Mouse (Mus musculus) ES-E14 (cell line): ENCODE results near the gene Rita1. TPM values are rescaled to one million over a fixed set of nuclear protein-coding genes. Genes with fewer than 3 reads are reported as not detected.

ENCODE experiments used
- DNase-seq: peaks from one replicate; pipeline ENCODE4 v3.0.0-alpha.2; 2013; ENCODE audit warnings: low read depth, low spot score
- H3K27ac ChIP-seq: 2 replicates; pipeline ENCODE4 v1.5.1; 2012; ENCODE audit warnings: low read depth, mild to moderate bottlenecking, low read length, moderate library complexity, mixed read lengths; ENCODE audit not compliant: poor library complexity, insufficient read depth, severe bottlenecking
- H3K36me3 ChIP-seq: 2 replicates; pipeline ENCODE4 v1.6.1; 2012; ENCODE audit warnings: mild to moderate bottlenecking, low read length, moderate library complexity, mixed read lengths; ENCODE audit not compliant: control insufficient read depth, poor library complexity, insufficient read depth, severe bottlenecking
- H3K4me1 ChIP-seq, 2 experiments: fragments of 150-350 bp in 1 of 2; sonication (generic) in 1 of 2; 2 replicates each; pipeline ENCODE4 v1.6.1; 2012; ENCODE audit warnings: low read length in 2 of 2, mild to moderate bottlenecking in 1 of 2, mixed read lengths in 1 of 2; ENCODE audit not compliant: control insufficient read depth in 2 of 2, insufficient read depth in 2 of 2, poor library complexity in 1 of 2
- H3K4me3 ChIP-seq, 2 experiments: fragments of 150-350 bp in 1 of 2; sonication (generic) in 1 of 2; 2 replicates each; pipeline ENCODE4 v1.5.1; 2012; ENCODE audit warnings: low read length in 2 of 2, low read depth in 1 of 2, mild to moderate bottlenecking in 1 of 2, mixed read lengths in 1 of 2; ENCODE audit not compliant: insufficient read depth in 1 of 2, poor library complexity in 1 of 2, severe bottlenecking in 1 of 2
- H3K9ac ChIP-seq: 2 replicates; pipeline ENCODE4 v1.6.1; 2012; ENCODE audit warnings: low read depth, mild to moderate bottlenecking, low read length, mixed read lengths; ENCODE audit not compliant: poor library complexity, insufficient read depth, severe bottlenecking
- H3K9me3 ChIP-seq: fragments of 150-350 bp; sonication (generic); 2 replicates; pipeline ENCODE4 v1.6.1; 2012; ENCODE audit warnings: low read depth, mild to moderate bottlenecking, low read length; ENCODE audit not compliant: control insufficient read depth, insufficient read depth
- CHD2 ChIP-seq: IDR thresholded peaks from 2 replicates; pipeline ENCODE4 v1.6.1; 2014; ENCODE audit warnings: mild to moderate bottlenecking, low read depth, low read length, inconsistent platforms
- HCFC1 ChIP-seq: IDR thresholded peaks from 2 replicates; pipeline ENCODE4 v1.6.1; 2012; ENCODE audit warnings: low read length, inconsistent platforms, borderline replicate concordance; ENCODE audit not compliant: insufficient read depth
- MAFK ChIP-seq: IDR thresholded peaks from 2 replicates; pipeline ENCODE4 v1.6.1; 2014; ENCODE audit warnings: mild to moderate bottlenecking, low read depth, low read length, inconsistent platforms; ENCODE audit not compliant: insufficient read depth
- ZC3H11A ChIP-seq: IDR thresholded peaks from 2 replicates; pipeline ENCODE4 v1.6.1; 2012; ENCODE audit warnings: low read depth, mild to moderate bottlenecking, inconsistent platforms, low read length, borderline replicate concordance
- ZNF384 ChIP-seq: IDR thresholded peaks from 2 replicates; pipeline ENCODE4 v1.6.1; 2012; ENCODE audit warnings: low read depth, low read length, inconsistent platforms
- in situ Hi-C, 2 experiments: fragments of 600-800 bp; cut with MboI; formaldehyde crosslinking; loops; one replicate each; pipeline ENCODE4 v1.15.1; 2025; ENCODE audit warnings: low sequenced_read_pairs in 2 of 2, inconsistent platforms in 1 of 2; ENCODE audit not compliant: unreplicated experiment in 2 of 2
- total RNA-seq: library from RNA; depleted of rRNA; stranded (reverse); fragments of 300-350 nt; gene quantifications from 2 replicates; pipeline ENCODE4 v1.2.3, GENCODE M21; 2012

The Rita1 gene
- total RNA-seq, 1 experiment = 23.7 TPM

GRCm38 (mm10) chr5:120562956-120563913, 49.2 kb downstream of the Rita1 start:
- Histone ChIP-seq H3K36me3 (no peaks in the 10 kb centered on the region), H3K4me3 (peak overlapping the region; percentile 3 to 39; a peak in 3 of 4 replicates), H3K4me1 (peaks cover 6 to 27% of the 10 kb centered on the region in 2 experiments), H3K9ac (peak overlapping the region; percentile 42), H3K27ac (peak overlapping the region; percentile 89), H3K9me3 (no peaks in the 10 kb centered on the region)
- TF ChIP-seq ZC3H11A = no peak
- peak; percentile 96 for TF ChIP-seq ZNF384
- no peak for TF ChIP-seq MAFK
- no peak for TF ChIP-seq HCFC1
- TF ChIP-seq CHD2 = no peak
- in situ Hi-C loops = no loop called here
- peak; percentile 69 for DNase-seq

- no peak for DNase-seq
- peak overlapping the region; percentile 44; the same call in 1 of the 2 replicates for H3K9ac ChIP-seq
- H3K4me1 ChIP-seq = peaks cover 6 to 37% of the 10 kb centered on the region in 2 experiments
- H3K36me3 ChIP-seq = peaks cover 3% of the 10 kb centered on the region; the same call in 1 of the 2 replicates
- in situ Hi-C loops = no loop called here
- H3K27ac ChIP-seq = no peak overlapping the region; the same call in 1 of the 2 replicates
- H3K4me3 ChIP-seq = 0 out of 4 replicates have a peak overlapping the region, but pooled peaks of 1 of the 2 experiments have one; percentile 0
- H3K9me3 ChIP-seq = no peaks in the 10 kb centered on the region
- TF ChIP-seq MAFK = no peak
- TF ChIP-seq ZNF384 = no peak
- TF ChIP-seq CHD2 = no peak
Measured at GRCm38 (mm10) chr5:120560616-120561311, 51.6 kb downstream of the Rita1 start.

- TF ChIP-seq CHD2 (no peak), ZNF384 (no peak), MAFK (no peak), ZC3H11A (no peak), HCFC1 (no peak)
- Histone ChIP-seq H3K27ac (peak overlapping the region; percentile 27; the same call in 1 of the 2 replicates), H3K36me3 (peaks cover 6% of the 10 kb centered on the region; the same call in 1 of the 2 replicates), H3K4me1 (peaks cover 6 to 39% of the 10 kb centered on the region in 2 experiments), H3K9ac (peak overlapping the region; percentile 52; the same call in 1 of the 2 replicates), H3K9me3 (no peaks in the 10 kb centered on the region), H3K4me3 (peak overlapping the region in 1 of 2 experiments; percentile 41; a peak in 2 of 4 replicates)
- DNase-seq = no peak
- in situ Hi-C loops = no loop called here
Measured at GRCm38 (mm10) chr5:120560129-120560615, 52.2 kb downstream of the Rita1 start.

GRCm38 (mm10) chr5:120558762-120559161, 53.6 kb downstream of the Rita1 start:
- in situ Hi-C loops = no loop called here
- H3K4me1 ChIP-seq = peaks cover 0 to 39% of the 10 kb centered on the region in 2 experiments; a peak in 3 of 4 replicates
- H3K36me3 ChIP-seq = peaks cover 6% of the 10 kb centered on the region; the same call in 1 of the 2 replicates
- H3K4me3 ChIP-seq = peak overlapping the region; percentile 20 to 29; a peak in 3 of 4 replicates
- H3K9me3 ChIP-seq = no peaks in the 10 kb centered on the region
- no peak for DNase-seq
- TF ChIP-seq MAFK = no peak
- no peak for TF ChIP-seq CHD2
- TF ChIP-seq HCFC1 = no peak
- TF ChIP-seq ZNF384 = no peak
- no peak for TF ChIP-seq ZC3H11A
- H3K27ac ChIP-seq = no peak overlapping the region
- peak overlapping the region; percentile 47; the same call in 1 of the 2 replicates for H3K9ac ChIP-seq
